Mouse (Mus musculus): ENCODE data around the gene Nup160.

- TF ChIP-seq CTCF (IDR thresholded peaks at IDR 0.05; ENCODE audit: insufficient read depth, low read length) (no peak), POLR2A (IDR thresholded peaks at IDR 0.05; ENCODE audit: borderline replicate concordance, extremely low read depth, low read depth, low read length) (no peak)
These were observed 27.1 kb upstream of the Nup160 start for GRCm38 (mm10) chr2:90649965-90650364.

Data from lung, adult 2 months (tissue).